Mouse (Mus musculus) midbrain, embryonic 15.5 days (tissue): ENCODE measurements around the gene Olfr222. TPM values are rescaled to one million over a fixed set of nuclear protein-coding genes. Genes with fewer than 3 reads are reported as not detected.
"Not testable (repeated sequence)": the region's sequence is repeated elsewhere in the genome, so short reads cannot be mapped to it uniquely, and the experiment has no call there.

Experiments used
- ATAC-seq: fragments of 200-750 bp; cut with Nextera tagmentation; replicated peaks from 2 replicates; pipeline ENCODE4 v1.8.0; 2017; ENCODE audit warnings: moderate TSS enrichment
- H3K27ac ChIP-seq: fragments of 300-500 bp; sonication (generic); 2 replicates; pipeline ENCODE4 v1.5.1; 2015; ENCODE audit warnings: mild to moderate bottlenecking, inconsistent platforms
- H3K27me3 ChIP-seq: fragments of 300-500 bp; sonication (generic); replicated peaks from 2 replicates; pipeline ENCODE4 v1.6.1; 2015; ENCODE audit warnings: inconsistent platforms
- H3K36me3 ChIP-seq: fragments of 300-500 bp; sonication (generic); replicated peaks from 2 replicates; pipeline ENCODE4 v1.6.1; 2015; ENCODE audit warnings: inconsistent platforms
- H3K4me1 ChIP-seq: fragments of 300-500 bp; sonication (generic); 2 replicates; pipeline ENCODE4 v1.6.1; 2015; ENCODE audit warnings: inconsistent platforms
- H3K4me2 ChIP-seq: fragments of 300-500 bp; sonication (generic); 2 replicates; pipeline ENCODE4 v1.6.1; 2015; ENCODE audit warnings: inconsistent platforms, mild to moderate bottlenecking, moderate library complexity
- H3K4me3 ChIP-seq: fragments of 300-500 bp; sonication (generic); 2 replicates; pipeline ENCODE4 v1.5.1; 2015; ENCODE audit warnings: mild to moderate bottlenecking, inconsistent platforms
- H3K9ac ChIP-seq: fragments of 300-500 bp; sonication (generic); 2 replicates; pipeline ENCODE4 v1.6.1; 2015; ENCODE audit warnings: mild to moderate bottlenecking, inconsistent platforms
- H3K9me3 ChIP-seq: fragments of 300-500 bp; sonication (generic); 2 replicates; pipeline ENCODE4 v1.6.1; 2016; ENCODE audit warnings: inconsistent platforms
- WGBS: fragments of 180-500 bp; shearing (Covaris S2); methylation state at CpG from one replicate; pipeline ENCODE4 v1.1.7; 2015; ENCODE audit warnings: mixed read lengths; 5-methylcytosine and 5-hydroxymethylcytosine counted together
- polyA plus RNA-seq: library from polyadenylated mRNA; unstranded; fragments of >200 nt; fragmentation: Nextera tagmentation; extraction: Ambion mirVana; gene quantifications from 2 replicates; pipeline ENCODE4 v1.2.1, GENCODE M21; 2015

Olfr222 gene
- not detected in 2 replicates for polyA plus RNA-seq

DNA sequence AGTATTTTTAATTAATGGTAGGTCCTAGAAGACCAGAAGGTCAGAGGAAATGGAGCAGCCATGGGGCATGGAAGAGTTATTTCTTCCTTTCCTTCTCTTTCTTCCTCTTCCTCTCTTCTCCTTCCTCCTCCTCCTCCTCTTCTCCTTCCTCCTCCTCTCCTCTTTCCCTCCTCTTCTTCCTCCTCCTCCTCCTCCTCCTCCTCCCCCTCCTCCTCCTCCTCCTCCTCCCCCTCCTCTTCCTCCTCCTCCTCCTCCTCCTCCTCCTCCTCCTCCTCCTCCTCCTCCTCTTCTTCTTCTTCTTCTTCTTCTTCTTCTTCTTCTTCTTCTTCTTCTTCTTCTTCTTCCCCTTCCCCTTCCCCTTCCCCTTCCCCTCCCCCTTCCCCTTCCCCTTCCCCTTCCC lies at the start of gene Olfr222:
Olfr222 (minus strand) TSS at position 101 of the 400 bp plus-strand sequence.
- not testable (repeated sequence) for H3K36me3 ChIP-seq, H3K27ac ChIP-seq, H3K4me1 ChIP-seq, ATAC-seq, H3K9ac ChIP-seq, H3K27me3 ChIP-seq, H3K4me2 ChIP-seq, H3K9me3 ChIP-seq, H3K4me3 ChIP-seq

DNA sequence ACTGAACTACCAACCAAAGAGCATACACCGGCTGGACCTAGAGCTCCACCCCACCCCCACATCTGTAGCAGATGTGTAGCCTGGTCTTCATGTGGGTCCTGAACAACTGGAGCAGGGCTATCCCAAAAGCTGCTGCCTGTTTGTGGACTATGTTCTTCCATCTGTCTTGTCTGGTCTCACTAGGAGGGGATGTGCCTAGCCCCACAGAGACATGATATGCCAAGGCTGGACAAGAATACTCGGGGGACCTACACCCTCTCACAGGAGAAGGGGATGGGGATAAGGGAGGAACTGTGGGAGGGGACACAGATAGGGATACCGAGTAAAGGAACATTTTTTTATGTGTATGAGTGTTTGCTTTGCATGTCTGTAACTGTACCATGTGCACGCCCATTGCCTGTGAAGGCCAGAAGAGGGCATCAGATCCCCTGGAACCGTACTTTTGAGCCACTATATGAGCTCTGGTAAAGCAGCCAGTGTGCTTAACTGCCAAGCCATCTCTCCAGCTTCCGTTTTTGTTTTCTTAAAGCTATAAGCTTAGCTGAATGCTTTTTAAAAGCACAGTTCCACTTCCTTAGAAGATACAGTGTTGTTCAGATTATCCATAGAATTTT lies 48.1 kb upstream of the Olfr222 start:
- Histone ChIP-seq H3K27me3 (no peaks in the 10 kb centered on the region), H3K9me3 (no peaks in the 10 kb centered on the region), H3K36me3 (no peaks in the 10 kb centered on the region), H3K4me3 (no peak overlapping the region), H3K27ac (no peak overlapping the region), H3K4me1 (no peaks in the 10 kb centered on the region), H3K9ac (no peak overlapping the region), H3K4me2 (no peak overlapping the region)
- WGBS, result 39% methylated on average over 6 of the region's 6 CpGs
- ATAC-seq, result no peak

DNA sequence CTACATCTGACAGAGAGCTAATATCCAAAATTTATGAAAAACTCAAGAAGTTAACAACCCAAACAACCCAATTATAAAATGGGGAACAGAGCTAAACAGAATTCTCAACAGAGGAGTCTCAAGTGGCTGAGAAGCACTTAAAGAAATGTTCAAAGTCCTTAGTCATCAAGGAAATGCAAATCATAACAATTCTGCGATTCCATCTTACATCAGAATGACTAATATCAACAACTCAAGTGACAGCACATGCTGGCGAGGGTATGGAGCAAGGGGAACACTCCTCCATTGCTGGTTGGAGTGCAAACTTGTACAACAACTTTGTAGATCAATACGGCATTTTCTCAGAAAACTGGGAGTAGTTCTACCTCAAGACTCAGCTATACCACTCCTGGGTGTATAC lies 46.2 kb upstream of the Olfr222 start:
- no peaks in the 10 kb centered on the region for H3K27me3 ChIP-seq
- H3K4me1 ChIP-seq, result no peaks in the 10 kb centered on the region
- H3K4me3 ChIP-seq, result no peak overlapping the region
- WGBS, result 74% methylated on average over 3 of the region's 3 CpGs
- H3K36me3 ChIP-seq, result no peaks in the 10 kb centered on the region
- no peak overlapping the region for H3K4me2 ChIP-seq
- no peak for ATAC-seq
- H3K9ac ChIP-seq, result no peak overlapping the region
- H3K27ac ChIP-seq, result no peak overlapping the region
- H3K9me3 ChIP-seq, result no peaks in the 10 kb centered on the region

DNA sequence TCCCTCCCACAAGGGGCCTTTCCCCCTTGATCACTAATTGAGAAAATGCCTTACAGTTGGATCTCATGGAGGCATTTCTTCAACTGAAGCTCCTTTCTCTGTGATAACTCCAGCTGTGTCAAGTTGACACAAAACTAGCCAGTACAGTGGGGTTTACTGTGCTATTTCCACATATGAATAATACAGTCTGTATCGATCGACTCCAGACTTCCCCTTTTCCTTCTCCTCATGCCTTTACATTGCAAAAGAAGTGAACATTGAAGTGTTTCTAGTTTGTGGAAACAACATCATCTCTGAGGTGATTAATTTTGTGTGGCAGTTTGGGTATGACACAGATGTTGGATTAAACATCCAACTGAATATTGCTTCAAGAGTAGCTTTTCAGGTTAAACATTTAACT lies 41.0 kb upstream of the Olfr222 start:
- not testable (repeated sequence) for H3K4me1 ChIP-seq, H3K27ac ChIP-seq, H3K27me3 ChIP-seq, H3K9ac ChIP-seq, H3K4me3 ChIP-seq, H3K36me3 ChIP-seq, H3K4me2 ChIP-seq, H3K9me3 ChIP-seq, ATAC-seq
- WGBS, result 98% methylated on average over 2 of the region's 2 CpGs

DNA sequence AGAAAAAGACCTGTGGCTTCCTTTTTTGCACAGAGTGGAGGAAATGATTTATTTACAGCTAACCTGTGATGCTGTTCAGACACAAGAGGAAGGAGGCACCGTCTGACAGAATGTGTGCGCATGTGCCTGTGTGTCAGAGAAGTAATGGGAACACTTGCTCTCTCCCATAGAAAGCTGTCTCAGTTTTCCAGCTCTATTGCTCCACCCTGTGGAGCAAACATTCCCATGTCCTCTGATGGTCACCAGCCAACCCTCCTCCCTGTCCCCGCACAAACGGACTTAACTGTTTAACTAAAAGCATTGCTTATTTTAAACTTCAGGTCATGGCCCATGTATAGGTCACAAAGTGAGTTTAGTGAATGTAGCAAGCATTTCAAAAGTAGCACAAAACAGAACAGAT lies 38.1 kb upstream of the Olfr222 start:
- Histone ChIP-seq H3K36me3 (no peaks in the 10 kb centered on the region), H3K4me1 (no peaks in the 10 kb centered on the region), H3K27me3 (no peaks in the 10 kb centered on the region), H3K4me3 (no peak overlapping the region), H3K27ac (no peak overlapping the region), H3K9me3 (no peaks in the 10 kb centered on the region), H3K4me2 (no peak overlapping the region), H3K9ac (no peak overlapping the region)
- 64% methylated on average over 4 of the region's 4 CpGs for WGBS
- ATAC-seq, result no peak

DNA sequence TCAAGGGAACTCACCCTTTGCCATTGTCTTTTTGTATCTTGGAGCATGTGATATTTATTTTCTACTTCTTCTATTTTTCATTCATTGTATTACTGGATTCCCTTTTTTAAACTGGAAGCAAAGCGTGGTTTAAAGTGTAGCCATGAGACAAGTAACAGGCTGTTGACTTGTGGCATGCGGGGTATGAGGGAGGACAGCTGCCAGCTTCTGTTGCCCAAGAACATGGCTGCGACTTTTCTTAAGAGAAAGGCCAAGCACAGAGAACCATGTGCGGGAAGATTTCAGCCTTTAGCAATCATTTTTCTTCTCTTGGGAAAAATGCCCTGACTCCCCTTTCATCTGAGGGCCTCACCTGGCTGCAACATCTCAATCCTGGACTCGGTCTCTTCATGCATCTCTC lies 35.6 kb upstream of the Olfr222 start:
- Histone ChIP-seq H3K27me3 (no peaks in the 10 kb centered on the region), H3K4me3 (no peak overlapping the region), H3K9ac (no peak overlapping the region), H3K4me2 (no peak overlapping the region), H3K4me1 (no peaks in the 10 kb centered on the region), H3K9me3 (no peaks in the 10 kb centered on the region), H3K36me3 (no peaks in the 10 kb centered on the region), H3K27ac (no peak overlapping the region)
- WGBS, result 92% methylated on average over 5 of the region's 5 CpGs
- ATAC-seq, result no peak

DNA sequence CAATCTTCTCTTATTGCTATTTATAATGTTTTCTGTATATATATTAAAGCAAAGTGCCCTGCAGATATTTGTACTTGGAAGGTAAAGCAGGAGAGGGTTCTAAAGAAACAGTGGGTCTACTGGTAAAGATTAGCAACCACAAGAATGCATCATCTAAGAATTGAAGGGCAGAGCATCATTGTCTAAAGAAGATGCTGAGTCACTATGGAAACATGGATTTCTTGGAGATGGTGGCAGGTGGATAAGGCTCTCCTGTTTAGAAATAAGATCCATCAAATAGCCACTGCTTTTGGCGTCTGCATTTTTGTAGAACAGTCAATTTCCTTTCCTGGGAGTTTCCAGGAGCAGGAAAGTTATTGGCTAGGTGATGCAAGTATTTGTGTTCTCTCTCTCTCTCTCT lies 26.3 kb upstream of the Olfr222 start:
- Histone ChIP-seq H3K36me3 (no peaks in the 10 kb centered on the region), H3K4me1 (no peaks in the 10 kb centered on the region), H3K4me3 (no peak overlapping the region), H3K9ac (no peak overlapping the region), H3K27me3 (no peaks in the 10 kb centered on the region), H3K9me3 (no peaks in the 10 kb centered on the region), H3K4me2 (no peak overlapping the region), H3K27ac (no peak overlapping the region)
- 71% methylated on average over 1 of the region's 1 CpGs for WGBS
- no peak for ATAC-seq

DNA sequence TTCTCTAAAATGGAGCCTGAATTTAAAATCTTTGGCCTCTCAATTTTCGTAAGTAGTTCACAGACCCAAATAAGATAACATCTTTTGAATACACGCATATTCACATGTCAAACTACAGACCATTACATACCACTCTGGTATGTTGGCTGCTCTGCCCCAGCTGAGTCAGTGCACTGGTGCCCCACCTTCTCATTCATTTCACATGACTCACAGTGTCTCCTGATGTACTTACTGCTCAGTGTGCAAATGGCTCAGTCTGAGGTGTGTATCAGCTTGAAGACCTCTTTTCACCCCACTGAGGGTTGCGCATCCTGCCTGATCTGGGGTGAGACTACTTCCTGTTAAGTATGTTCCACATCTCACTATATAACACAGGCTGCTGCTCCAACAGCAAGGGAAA lies 24.8 kb upstream of the Olfr222 start:
- Histone ChIP-seq H3K27ac (no peak overlapping the region), H3K4me2 (no peak overlapping the region), H3K27me3 (no peaks in the 10 kb centered on the region), H3K4me3 (no peak overlapping the region), H3K4me1 (no peaks in the 10 kb centered on the region), H3K9ac (no peak overlapping the region), H3K9me3 (no peaks in the 10 kb centered on the region), H3K36me3 (no peaks in the 10 kb centered on the region)
- no peak for ATAC-seq
- WGBS, result 88% methylated on average over 3 of the region's 3 CpGs

DNA sequence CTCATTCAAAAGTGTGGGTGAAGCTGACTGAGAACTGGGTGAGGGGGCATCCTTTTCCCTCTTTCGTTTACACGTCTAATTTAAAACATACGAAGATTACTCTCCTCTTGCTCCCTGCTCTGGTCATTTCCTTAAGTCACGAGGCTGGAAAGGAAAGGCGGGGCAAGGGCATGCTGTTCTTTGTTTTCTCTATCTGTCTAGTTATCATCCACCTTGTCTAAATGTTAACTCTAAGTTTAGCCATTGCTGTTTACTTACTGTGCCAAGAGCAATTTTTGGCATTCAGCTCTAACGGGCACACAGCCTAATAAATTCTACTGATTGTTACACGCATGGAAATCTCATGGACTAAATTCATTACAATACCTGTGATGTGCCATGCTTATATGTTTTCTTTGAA lies 23.2 kb upstream of the Olfr222 start:
- 85% methylated on average over 7 of the region's 7 CpGs for WGBS

DNA sequence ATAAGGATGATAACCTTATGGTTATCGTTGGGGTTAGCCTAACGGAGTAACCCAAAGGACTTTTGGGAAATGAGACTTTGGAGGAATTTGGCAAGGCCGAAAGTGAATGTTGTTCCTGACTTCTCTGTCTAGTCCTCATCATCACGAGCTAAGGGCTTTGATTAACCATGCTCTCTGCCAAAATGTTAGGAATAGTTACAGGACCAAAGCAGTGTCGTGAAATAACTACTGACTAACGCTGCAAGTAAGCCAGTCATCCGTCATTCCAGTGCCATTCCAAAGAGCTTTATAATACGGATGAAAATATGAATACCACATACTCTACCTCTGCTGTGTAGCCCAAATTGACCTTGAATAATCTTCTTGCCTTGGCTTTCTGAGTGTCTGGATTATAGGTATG lies 20.9 kb upstream of the Olfr222 start:
- H3K27ac ChIP-seq, result no peak overlapping the region
- WGBS, result 89% methylated on average over 8 of the region's 8 CpGs
- no peak overlapping the region for H3K4me2 ChIP-seq
- no peaks in the 10 kb centered on the region for H3K9me3 ChIP-seq
- H3K4me3 ChIP-seq, result no peak overlapping the region
- no peak for ATAC-seq
- H3K36me3 ChIP-seq, result no peaks in the 10 kb centered on the region
- no peaks in the 10 kb centered on the region for H3K27me3 ChIP-seq
- H3K9ac ChIP-seq, result no peak overlapping the region
- no peaks in the 10 kb centered on the region for H3K4me1 ChIP-seq

More for the DNA sequence above, 23.2 kb upstream of the Olfr222 start:
- Histone ChIP-seq H3K4me1 (no peaks in the 10 kb centered on the region), H3K9me3 (no peaks in the 10 kb centered on the region), H3K4me2 (no peak overlapping the region), H3K4me3 (no peak overlapping the region), H3K9ac (no peak overlapping the region), H3K36me3 (no peaks in the 10 kb centered on the region), H3K27me3 (no peaks in the 10 kb centered on the region), H3K27ac (no peak overlapping the region)
- ATAC-seq, result no peak

DNA sequence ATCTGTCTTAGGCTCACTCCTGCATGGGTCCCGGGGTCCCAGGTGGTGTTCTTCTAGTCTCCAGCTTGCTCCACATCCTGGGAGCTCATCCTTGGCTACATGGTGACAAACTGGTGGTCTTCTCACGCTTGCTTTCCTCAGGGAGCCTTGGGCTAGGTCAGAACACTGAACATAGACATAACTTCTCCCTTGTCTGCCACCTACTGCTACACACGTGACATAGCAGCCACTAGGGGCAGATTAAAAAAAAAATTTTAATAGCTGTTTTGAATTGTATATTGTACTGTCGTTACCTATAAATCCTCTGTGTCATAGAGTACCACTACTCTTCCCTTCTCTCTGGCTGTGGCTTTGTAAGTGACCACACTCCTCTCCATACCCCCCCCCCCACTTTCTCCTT lies 20.1 kb upstream of the Olfr222 start:
- Histone ChIP-seq H3K27ac (no peak overlapping the region), H3K4me1 (no peaks in the 10 kb centered on the region), H3K4me3 (no peak overlapping the region), H3K27me3 (no peaks in the 10 kb centered on the region), H3K4me2 (no peak overlapping the region), H3K36me3 (no peaks in the 10 kb centered on the region), H3K9ac (no peak overlapping the region), H3K9me3 (no peaks in the 10 kb centered on the region)
- WGBS, result 54% methylated on average over 4 of the region's 4 CpGs
- ATAC-seq, result no peak

DNA sequence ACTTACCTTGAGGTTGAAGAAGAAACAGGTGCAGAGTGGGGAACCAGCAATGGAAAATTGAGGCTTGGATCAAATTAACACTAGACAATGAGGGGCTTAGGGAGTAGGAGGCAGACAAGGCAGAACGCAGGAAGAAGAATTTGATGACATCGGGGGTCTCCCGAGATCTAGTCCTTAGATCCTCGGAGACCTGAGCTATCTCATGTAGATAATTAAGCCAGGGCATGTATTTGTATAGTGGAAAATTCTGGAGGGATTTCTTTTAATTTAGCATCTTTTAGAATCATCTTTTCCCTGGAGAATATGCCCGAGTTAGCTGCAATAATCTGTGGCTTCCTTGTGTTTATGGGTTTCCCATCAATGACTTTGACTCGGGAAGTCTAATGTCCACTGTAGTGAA lies 17.2 kb upstream of the Olfr222 start, which contains the start of gene Olfr223:
Olfr223 (minus strand) TSS at position 101 of the 400 bp plus-strand sequence.
- no peaks in the 10 kb centered on the region for H3K27me3 ChIP-seq
- H3K27ac ChIP-seq, result no peak within 1 kb of the TSS
- H3K36me3 ChIP-seq, result no peaks in the 10 kb centered on the region
- H3K4me1 ChIP-seq, result no peaks in the 10 kb centered on the region
- no peak within 1 kb of the TSS for H3K9ac ChIP-seq
- H3K4me3 ChIP-seq, result no peak within 1 kb of the TSS
- WGBS, result 84% methylated on average over 6 of the region's 6 CpGs
- ATAC-seq, result no peak
- no peaks in the 10 kb centered on the region for H3K9me3 ChIP-seq
- H3K4me2 ChIP-seq, result no peak within 1 kb of the TSS

DNA sequence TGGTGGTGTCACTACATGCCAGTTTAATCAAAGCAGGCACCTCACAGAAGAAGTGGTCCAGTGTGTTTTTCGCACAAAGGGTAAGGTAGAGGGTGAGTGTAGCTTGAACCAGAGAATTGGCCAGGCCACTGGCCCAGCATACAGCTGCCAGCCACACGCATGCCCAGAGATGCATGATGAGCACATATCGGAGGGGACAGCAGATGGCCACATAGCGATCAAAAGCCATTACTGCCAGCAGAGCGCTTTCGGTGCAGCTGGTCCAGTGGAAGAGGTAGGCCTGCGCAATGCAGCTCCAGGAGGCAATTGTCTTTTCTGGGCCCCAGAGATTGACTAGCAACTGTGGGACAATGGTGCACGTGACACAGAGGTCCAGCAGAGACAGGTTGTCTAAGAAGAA lies 13.5 kb upstream of the Olfr222 start:
- no peak for ATAC-seq
- no peak overlapping the region for H3K4me2 ChIP-seq
- H3K4me3 ChIP-seq, result no peak overlapping the region
- no peaks in the 10 kb centered on the region for H3K27me3 ChIP-seq
- H3K36me3 ChIP-seq, result no peaks in the 10 kb centered on the region
- H3K4me1 ChIP-seq, result no peaks in the 10 kb centered on the region
- H3K9ac ChIP-seq, result no peak overlapping the region
- no peaks in the 10 kb centered on the region for H3K9me3 ChIP-seq
- H3K27ac ChIP-seq, result no peak overlapping the region
- WGBS, result 85% methylated on average over 8 of the region's 8 CpGs
